22 mouse cellular contexts compared by ENCODE assay signal in genomic region chr15:64009596-64009995, GRCm38 (mm10). TPM values are rescaled to one million over a fixed set of nuclear protein-coding genes. Genes with fewer than 3 reads are reported as not detected.
A peak's percentile ranks its signal among the peaks of the same experiment; 100 is the strongest.
DNase-seq lines count a peak whose midpoint lies in the region; ATAC-seq and TF ChIP-seq lines count a peak whose summit lies in the region.
"Had no signal": no experiment of that assay in that cellular context is flagged by ENCODE, and none has a peak within 500 bp of the region (broad histone marks: within the 10 kb centered on the region; RNA-seq: fewer than 3 reads in every experiment).

No protein-coding gene starts in this region.

- H3K27ac ChIP-seq in heart, embryonic 10.5 days = no peak overlapping the region
- H3K27ac ChIP-seq in heart, adult 2 months = no peak overlapping the region
- H3K27ac ChIP-seq in stomach, postnatal 0 days (replicated peaks) = no peak overlapping the region
- H3K27ac ChIP-seq: embryonic facial prominence, embryonic 10.5 days; embryonic facial prominence, embryonic 12.5 days; forebrain, embryonic 13.5 days; forebrain, embryonic 15.5 days had no signal

- H3K4me3 ChIP-seq in heart, embryonic 10.5 days = no peak overlapping the region
- H3K4me3 ChIP-seq in heart, adult 2 months = no peak overlapping the region
- H3K4me3 ChIP-seq in stomach, postnatal 0 days (ENCODE audit: low read depth, low read length) = no peak overlapping the region
- H3K4me3 ChIP-seq: embryonic facial prominence, embryonic 10.5 days; embryonic facial prominence, embryonic 12.5 days; forebrain, embryonic 13.5 days; forebrain, embryonic 15.5 days had no signal

- H3K4me2 ChIP-seq in stomach, postnatal 0 days (replicated peaks; ENCODE audit: low read depth) = no peak overlapping the region
- H3K4me2 ChIP-seq: embryonic facial prominence, embryonic 12.5 days; forebrain, embryonic 13.5 days; forebrain, embryonic 15.5 days had no signal

- peaks cover 3% of the 10 kb centered on the region; the same call in 1 of the 2 replicates for H3K36me3 ChIP-seq in heart, embryonic 10.5 days
- no peaks in the 10 kb centered on the region for H3K36me3 ChIP-seq in heart, adult 2 months (ENCODE audit: control insufficient read depth, insufficient read depth, low read length)
- H3K36me3 ChIP-seq in stomach, postnatal 0 days (ENCODE audit: control insufficient read depth, insufficient read depth, low read length) = no peaks in the 10 kb centered on the region
- H3K36me3 ChIP-seq: embryonic facial prominence, embryonic 10.5 days; embryonic facial prominence, embryonic 12.5 days; forebrain, embryonic 15.5 days had no signal

- peaks cover 22% of the 10 kb centered on the region for H3K4me1 ChIP-seq in heart, embryonic 10.5 days
- H3K4me1 ChIP-seq in heart, adult 2 months (ENCODE audit: control insufficient read depth, insufficient read depth, low read length) = no peaks in the 10 kb centered on the region
- no peaks in the 10 kb centered on the region for H3K4me1 ChIP-seq in stomach, postnatal 0 days (replicated peaks; ENCODE audit: control insufficient read depth, insufficient read depth)
- H3K4me1 ChIP-seq: forebrain, embryonic 13.5 days; forebrain, embryonic 15.5 days had no signal

- 90% methylated on average over 12 of the region's 12 CpGs for WGBS in heart, embryonic 10.5 days
- WGBS in heart, adult 2 months = 92% methylated on average over 12 of the region's 12 CpGs
- 89% methylated on average over 12 of the region's 12 CpGs for WGBS in stomach, postnatal 0 days

- ATAC-seq in stomach, postnatal 0 days (ENCODE audit: low FRiP score, low TSS enrichment) = no peak
- ATAC-seq: activated CD4-positive, CD25-positive, alpha-beta regulatory T cell, adult 4 months; CD4-positive, CD25-positive, alpha-beta regulatory T cell, adult 4 months; forebrain, embryonic 13.5 days; forebrain, embryonic 15.5 days; forebrain, postnatal 0 days; Patski had no signal

- DNase-seq in cerebellum, adult 11-12 months = peak; percentile 5
- no peak for DNase-seq in cerebellum, adult 9-11 months
- DNase-seq in heart, embryonic 10.5 days (ENCODE audit: low spot score) = peak; percentile 58
- DNase-seq in heart, adult 2 months = no peak
- DNase-seq in stomach, postnatal 0 days (ENCODE audit: low spot score) = peak; percentile 5
- DNase-seq: adrenal gland, adult 8-10 months; adrenal gland, postnatal 14 days; adrenal gland, postnatal 36 days; B cell, adult 2 months; cerebellum, adult 8-10 months; cerebellum, postnatal 10 days; cerebellum, postnatal 25 days; forebrain, postnatal 0 days had no signal

- H3K79me2 ChIP-seq in heart, adult 2 months (replicated peaks; ENCODE audit: control insufficient read depth, insufficient read depth, low read length) = no peaks in the 10 kb centered on the region; the same call in 1 of the 2 replicates

- no peak overlapping the region for H3K9ac ChIP-seq in heart, adult 2 months (ENCODE audit: low read depth, low read length)
- no peak overlapping the region for H3K9ac ChIP-seq in stomach, postnatal 0 days (ENCODE audit: low read length)
- H3K9ac ChIP-seq: embryonic facial prominence, embryonic 12.5 days; forebrain, embryonic 13.5 days; forebrain, embryonic 15.5 days; forebrain, postnatal 0 days had no signal

- no peak for TF ChIP-seq EP300 in heart, adult 2 months (IDR thresholded peaks at IDR 0.05; ENCODE audit: insufficient read depth, low read depth, low read length)
- TF ChIP-seq EP300 in stomach, postnatal 0 days (optimal IDR thresholded peaks at IDR 0.05) = no peak

- H3K27me3 ChIP-seq in heart, embryonic 10.5 days (ENCODE audit: insufficient read depth, poor library complexity, severe bottlenecking) = no peaks in the 10 kb centered on the region
- no peaks in the 10 kb centered on the region for H3K27me3 ChIP-seq in heart, adult 2 months (ENCODE audit: control insufficient read depth, insufficient read depth, low read length)
- no peaks in the 10 kb centered on the region for H3K27me3 ChIP-seq in stomach, postnatal 0 days (ENCODE audit: control insufficient read depth, insufficient read depth, low read length)
- H3K27me3 ChIP-seq: CH12.LX; embryonic facial prominence, embryonic 12.5 days; forebrain, embryonic 13.5 days; forebrain, embryonic 15.5 days; Patski had no signal

- no peak for TF ChIP-seq CTCF in heart, adult 2 months (IDR thresholded peaks at IDR 0.05)
- TF ChIP-seq CTCF in stomach, postnatal 0 days (IDR thresholded peaks at IDR 0.05; ENCODE audit: low read depth) = no peak

- intact Hi-C loops in heart, adult 2 months (cut with DNase I) = no loop called here

- no peak for TF ChIP-seq POLR2A in heart, adult 2 months (IDR thresholded peaks at IDR 0.05; ENCODE audit: insufficient read depth, low read depth, low read length)

- H3K9me3 ChIP-seq in heart, embryonic 10.5 days = no peaks in the 10 kb centered on the region
- no peaks in the 10 kb centered on the region for H3K9me3 ChIP-seq in stomach, postnatal 0 days (ENCODE audit: control insufficient read depth, low read length)
- H3K9me3 ChIP-seq: embryonic facial prominence, embryonic 10.5 days; embryonic facial prominence, embryonic 12.5 days; forebrain, embryonic 13.5 days; forebrain, embryonic 15.5 days; G1E had no signal

RNA-seq across cellular contexts. Expression of gene Fam49b, which starts 50.7 kb away (rescaled TPM):
- polyA plus RNA-seq in heart, embryonic 10.5 days (2016; fragmentation: Nextera tagmentation; extraction: Ambion mirVana) = 60.7 and 64.9 TPM in 2 replicates
- 10 to 100 TPM; 23.7 to 28.0 TPM for total RNA-seq in heart, adult 2 months (2021)
- polyA plus RNA-seq in heart, adult 2 months (2012; rRNA removed) = 8.4 and 16.2 TPM in 2 replicates
- polyA plus RNA-seq in stomach, postnatal 0 days (2015; fragmentation: Nextera tagmentation; extraction: Ambion mirVana) = 32.0 and 32.2 TPM in 2 replicates

Comparison
In these comparisons a context has a peak if more than half of its experiments do, and no peak if none do; other contexts are left out.
1. DNase-seq: peak in cerebellum, adult 11-12 months (single experiment), heart, embryonic 10.5 days (single experiment) and stomach, postnatal 0 days (single experiment); none in cerebellum, adult 9-11 months (single experiment) and heart, adult 2 months (0 of 2).